Mouse (Mus musculus): ENCODE data around the gene Irgm2.
"Not testable (repeated sequence)": the region's sequence is repeated elsewhere in the genome, so short reads cannot be mapped to it uniquely, and the experiment has no call there.

Gene Irgm2

DNA sequence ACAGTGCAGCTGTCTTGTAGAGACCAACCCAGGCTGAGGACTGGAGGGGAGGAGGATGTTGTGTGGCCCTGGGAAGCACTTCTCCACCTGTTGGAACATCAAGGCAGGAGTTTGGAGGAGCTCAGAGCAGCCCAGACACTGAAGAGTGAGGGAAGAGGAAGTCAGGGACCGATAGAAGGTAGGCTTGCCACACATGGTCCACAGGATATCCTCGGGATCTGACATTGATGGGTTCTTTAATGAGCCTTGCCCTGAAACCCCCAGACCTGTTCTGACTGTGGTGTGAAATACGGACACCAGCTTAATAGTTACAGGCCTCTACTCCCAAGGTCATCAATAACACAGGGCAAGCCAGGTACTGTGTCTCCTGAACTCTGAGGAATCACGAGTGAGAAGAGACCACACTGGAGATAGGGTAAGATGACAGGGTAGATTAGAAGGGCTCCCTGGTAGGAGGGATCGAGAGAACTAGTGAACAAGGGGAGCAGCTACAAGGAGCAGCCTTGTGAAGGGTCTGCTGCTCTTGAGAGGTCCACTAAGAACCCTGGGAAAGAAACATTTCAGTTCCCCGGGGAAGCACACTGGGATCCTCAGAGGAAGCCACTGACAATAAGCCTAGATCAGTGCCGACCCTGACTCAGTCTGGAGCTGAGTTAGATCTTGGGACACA, 14.4 kb downstream of the Irgm2 start:
- DNase-seq (ENCODE audit: low spot score), result no peak

DNA sequence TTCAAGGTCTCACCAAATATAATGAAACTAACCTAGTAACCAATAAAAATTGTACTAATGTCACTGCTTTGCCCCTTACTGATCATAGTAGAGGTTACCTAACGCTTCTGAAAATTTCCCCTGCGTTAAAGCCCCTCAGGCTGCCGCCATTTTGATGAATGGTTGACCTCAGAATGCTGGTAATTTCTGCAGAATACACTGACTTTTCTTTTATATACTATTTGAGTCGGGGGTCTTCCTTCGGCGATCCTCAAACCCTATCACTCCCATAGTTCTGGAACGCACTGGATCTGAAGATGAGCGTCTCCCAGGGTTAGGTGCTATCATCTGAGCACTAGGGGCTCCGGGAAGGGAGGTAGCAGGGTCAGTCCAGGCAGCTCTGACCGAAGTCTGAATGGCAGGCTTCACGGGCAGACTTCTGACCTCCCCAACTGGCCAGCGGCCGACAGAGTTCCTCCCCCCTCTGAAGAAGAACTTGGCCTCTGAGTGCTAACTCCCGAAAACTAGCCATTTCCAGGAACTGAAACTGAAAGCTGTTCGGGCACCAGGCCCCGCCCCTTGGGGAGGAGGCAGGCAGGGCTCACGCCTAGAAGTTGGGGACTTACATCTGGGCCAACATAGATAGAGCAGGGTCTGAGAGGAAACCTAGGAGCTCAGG, 15.1 kb downstream of the Irgm2 start:
- DNase-seq (ENCODE audit: low spot score), result peak; percentile 72

DNA sequence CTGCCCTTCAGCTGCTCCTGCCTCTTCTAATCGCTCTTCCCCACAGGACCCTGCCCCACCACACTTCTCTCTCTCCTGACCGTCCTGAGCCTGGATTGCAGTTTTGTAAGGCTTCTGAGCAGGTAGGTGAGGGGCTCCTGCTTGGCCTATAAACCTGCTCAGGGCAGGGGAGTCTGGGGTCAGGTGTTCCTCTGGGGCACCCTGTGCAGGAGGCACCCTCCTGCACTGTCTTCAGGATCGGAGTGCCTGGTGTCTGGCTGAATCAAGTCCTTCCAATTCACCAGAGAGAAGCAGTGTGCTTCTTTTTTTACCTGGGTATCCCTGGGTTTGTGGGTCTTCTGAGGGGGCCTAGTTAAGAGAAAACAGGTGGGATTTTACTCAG, 15.6 kb downstream of the Irgm2 start:
- not testable (repeated sequence) for DNase-seq (ENCODE audit: low spot score)

DNA sequence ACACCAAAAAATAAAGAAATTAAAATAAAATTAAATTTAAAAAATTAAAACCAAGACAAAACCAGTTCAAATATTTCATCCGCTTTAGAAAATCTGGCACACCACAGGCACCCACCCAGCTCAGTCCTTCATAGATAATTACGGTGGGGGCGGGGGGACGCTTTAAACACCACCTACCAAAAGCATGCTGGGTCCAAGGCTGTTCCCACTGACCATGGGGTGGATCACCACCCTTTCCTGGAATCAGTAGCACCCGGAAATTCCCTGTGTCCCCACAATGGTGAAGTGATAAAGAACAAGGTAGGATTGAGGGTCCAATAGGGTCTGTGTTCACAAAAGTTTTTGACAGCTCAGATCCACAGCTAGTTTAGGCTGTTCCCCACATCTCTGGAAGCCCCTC, 16.4 kb downstream of the Irgm2 start:
- no peak for DNase-seq (ENCODE audit: low spot score)

DNA sequence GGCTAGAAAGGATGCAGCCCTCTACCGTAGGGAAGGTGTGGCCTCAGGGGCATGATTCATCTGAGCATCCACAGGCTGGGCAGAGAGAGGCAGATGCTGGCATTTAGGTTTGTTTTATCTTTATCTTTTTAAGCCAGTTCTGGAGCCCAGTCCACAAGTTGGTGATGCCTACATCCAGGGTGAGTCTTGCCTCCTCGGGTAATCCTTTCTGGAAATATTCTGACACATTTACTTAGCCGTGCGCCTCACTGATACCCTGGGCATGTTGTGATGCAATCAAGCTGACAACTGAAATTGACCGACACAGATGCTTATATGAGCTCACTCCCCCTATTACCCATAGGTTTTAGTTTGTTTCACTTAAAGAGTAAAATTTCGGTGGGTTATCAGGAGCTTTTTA, 17.4 kb downstream of the Irgm2 start:
- DNase-seq (ENCODE audit: low spot score), result no peak

DNA sequence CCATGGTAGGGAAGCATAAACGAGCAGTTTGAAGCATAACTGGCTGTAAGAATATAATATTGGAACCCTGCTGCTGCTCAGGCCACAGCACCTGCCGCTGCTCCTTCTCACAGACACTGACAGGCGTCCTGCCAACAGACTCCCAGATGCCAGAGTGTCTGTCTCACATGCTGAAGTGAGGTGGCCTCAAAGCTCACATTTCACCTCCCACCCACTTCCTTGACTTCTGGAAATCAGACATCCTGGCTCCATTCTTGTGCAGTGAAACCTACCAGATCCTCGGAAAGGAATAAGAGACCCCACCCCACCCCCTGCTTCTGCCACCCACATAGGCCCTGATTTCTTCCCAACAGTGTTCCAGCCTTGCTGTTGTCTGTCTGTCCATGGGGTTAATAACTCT, 24.3 kb downstream of the Irgm2 start:
- DNase-seq (ENCODE audit: low spot score), result no peak

DNA sequence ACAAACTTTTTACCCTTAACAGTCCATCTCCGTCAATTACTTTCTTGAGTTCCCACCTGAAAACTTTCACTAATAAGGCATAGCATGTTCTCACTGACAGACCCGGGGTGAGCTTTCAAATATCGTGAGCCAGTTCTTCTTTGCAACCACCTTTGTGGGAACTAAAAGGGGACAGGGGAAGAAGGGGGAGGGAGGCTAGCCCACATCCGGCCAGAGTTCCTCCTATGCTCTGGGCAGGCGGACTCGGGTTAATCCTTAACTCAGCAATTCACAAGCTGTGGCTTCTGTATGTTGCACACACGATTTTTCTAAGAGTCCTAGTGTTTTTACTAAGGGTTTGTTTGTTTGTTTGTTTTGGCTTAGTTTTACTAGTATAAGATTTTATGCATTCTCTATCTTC, 24.9 kb downstream of the Irgm2 start:
- no peak for DNase-seq (ENCODE audit: low spot score)

DNA sequence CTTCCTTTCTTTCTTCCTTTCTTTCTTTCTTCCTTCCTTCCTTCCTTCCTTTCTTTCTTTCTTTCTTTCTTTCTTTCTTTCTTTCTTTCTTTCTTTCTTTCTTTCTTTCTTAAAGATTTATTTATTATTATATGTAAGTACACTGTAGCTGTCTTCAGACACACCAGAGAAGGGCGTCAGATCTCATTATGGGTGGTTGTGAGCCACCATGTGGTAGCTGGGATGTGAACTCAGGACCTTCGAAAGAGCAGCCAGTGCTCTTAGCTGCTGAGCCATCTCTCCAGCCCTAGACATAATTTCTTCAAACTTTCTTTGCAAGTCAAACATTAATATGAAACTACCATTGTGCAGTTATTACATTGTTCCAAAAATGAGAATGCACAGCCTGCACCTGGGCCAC, 25.5 kb downstream of the Irgm2 start:
- DNase-seq (ENCODE audit: low spot score), result not testable (repeated sequence)

DNA sequence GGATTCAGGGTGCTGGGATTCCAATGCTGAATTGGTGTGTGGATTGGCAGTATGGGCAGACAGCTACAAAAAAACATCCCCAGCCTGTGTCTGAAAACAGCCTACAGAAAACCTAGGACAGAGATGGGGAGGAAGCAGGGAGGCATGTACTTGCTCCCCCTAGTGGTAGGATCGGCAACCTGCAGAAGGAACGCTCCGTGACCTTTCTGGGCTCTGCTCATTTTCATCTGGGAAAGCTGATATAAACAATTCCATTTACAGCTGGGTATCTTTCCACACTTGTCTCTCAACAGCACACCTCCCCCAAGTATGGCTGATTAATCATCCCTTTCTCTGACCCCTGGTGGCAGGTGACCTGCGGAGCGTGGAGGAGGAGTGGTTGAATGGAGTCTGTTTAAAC, 26.2 kb downstream of the Irgm2 start:
- DNase-seq (ENCODE audit: low spot score), result peak; percentile 75

DNA sequence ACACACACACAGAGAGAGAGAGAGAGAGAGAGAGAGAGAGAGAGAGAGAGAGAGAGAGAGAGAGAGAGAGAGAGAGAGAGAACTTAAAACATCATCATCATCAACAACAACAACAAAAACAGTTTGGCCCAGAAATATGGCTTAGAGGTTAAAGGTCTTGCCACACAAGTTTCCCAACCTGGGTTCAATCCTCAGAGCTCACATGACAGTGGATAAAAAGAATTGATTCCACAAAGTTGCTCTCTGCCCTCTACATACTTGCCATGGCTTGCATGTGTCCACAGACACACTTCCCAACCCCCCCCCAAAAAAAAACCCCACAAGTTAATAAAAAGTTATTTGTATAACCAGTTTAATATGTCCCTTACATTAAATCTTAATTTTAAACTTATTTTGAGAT, 27.0 kb downstream of the Irgm2 start:
- DNase-seq (ENCODE audit: low spot score), result no peak

DNA sequence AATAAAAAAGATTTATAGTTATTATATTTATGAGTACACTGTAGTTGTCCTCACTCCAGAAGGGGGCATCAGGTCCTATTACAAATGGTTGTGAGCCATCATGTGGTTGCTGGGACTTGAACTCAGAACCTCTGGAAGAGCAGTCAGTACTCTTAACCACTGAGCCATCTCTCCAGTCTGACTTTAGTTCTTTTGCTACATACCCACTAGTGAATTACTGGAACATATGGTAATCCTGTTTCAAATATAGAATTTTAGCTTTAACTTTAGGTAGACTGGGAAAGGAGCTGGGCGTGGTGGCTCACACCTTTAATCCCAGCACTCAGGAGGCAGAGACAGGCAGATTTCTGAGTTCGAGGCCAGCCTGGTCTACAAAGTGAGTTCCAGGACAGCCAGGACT, 28.6 kb downstream of the Irgm2 start:
- DNase-seq (ENCODE audit: low spot score), result not testable (repeated sequence)

DNA sequence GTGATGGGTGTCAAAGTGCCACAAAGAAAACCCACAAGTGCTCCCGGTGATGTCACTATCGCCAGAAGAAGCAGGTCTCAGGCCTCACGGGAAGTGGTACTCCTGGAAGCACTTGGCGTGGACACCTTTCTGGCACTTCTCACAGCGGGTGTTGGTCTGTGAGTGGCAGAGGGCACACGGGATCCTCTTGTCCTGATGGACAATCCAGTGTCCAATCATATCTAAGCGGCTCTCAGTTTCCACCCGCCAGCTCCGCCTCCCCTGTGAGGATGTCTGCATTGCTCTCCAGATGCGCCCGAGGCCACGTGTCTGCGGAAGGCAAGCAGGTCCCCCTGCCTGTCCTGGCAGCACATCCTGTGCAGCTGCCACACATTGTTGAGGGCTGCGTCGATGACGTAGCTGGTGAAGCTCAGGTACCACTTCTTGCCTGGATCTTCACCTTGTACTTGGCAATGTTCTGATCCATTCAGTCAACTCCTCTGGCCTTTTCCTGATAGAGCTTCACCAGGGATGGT, 31.0 kb downstream of the Irgm2 start:
- no peak for DNase-seq (ENCODE audit: low spot score)

DNA sequence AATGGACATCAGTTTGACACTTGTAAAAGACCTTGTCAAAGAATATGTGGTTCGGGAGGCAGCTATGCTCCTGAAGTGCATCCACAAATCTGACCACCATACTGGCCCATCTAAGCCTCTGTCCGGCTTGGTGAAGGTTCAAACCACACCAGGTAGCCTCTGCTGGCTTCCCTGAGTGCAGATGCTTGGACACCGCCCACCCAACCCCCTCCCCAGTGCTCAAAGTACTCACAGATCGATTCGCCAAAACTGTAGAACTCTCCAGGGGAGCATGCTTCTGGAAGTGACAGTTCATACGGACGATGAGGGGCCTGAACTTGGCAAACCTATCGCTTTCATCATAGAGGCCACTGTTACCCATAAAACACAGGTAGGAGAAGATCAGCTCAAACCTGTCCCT, 31.7 kb downstream of the Irgm2 start:
- DNase-seq (ENCODE audit: low spot score), result no peak

DNA sequence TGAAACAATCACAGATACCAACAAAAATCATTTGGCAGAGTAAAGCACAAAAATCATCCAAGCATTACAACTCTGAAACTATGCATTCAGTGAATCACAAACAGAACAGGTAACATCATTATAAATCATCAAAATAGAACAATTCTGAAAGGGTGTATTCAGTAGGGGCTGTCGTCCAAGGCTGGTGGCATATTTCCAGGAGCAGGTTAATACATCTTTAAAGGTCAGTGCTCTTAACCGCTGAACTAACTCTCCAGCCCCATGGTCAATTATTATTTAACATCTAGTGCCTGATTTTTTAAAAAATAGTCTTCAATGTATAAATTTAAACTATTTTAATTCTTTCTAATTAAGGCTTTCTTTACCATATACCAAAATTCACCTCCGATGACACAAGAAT, 35.1 kb downstream of the Irgm2 start:
- DNase-seq (ENCODE audit: low spot score), result not testable (repeated sequence)

DNA sequence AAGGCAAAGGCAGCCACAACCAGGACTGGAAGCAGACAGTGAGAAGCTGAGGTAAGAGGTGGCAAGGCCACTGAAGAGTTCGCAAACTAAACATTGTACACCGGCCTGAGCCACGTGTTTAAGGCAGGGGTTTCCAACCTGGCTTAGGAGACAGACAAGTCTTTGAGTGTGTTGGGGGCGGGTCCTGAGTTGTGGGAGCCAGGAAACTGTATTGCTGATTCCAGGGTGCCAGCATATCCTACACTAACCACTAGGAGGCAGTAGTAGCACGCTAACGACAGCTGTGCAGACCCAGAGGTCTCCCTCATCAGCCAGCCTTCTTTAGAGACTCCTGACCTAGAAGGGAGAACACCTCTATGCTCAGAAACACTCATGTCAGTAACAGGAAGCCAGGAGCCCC, 35.7 kb downstream of the Irgm2 start:
- no peak for DNase-seq (ENCODE audit: low spot score)

DNA sequence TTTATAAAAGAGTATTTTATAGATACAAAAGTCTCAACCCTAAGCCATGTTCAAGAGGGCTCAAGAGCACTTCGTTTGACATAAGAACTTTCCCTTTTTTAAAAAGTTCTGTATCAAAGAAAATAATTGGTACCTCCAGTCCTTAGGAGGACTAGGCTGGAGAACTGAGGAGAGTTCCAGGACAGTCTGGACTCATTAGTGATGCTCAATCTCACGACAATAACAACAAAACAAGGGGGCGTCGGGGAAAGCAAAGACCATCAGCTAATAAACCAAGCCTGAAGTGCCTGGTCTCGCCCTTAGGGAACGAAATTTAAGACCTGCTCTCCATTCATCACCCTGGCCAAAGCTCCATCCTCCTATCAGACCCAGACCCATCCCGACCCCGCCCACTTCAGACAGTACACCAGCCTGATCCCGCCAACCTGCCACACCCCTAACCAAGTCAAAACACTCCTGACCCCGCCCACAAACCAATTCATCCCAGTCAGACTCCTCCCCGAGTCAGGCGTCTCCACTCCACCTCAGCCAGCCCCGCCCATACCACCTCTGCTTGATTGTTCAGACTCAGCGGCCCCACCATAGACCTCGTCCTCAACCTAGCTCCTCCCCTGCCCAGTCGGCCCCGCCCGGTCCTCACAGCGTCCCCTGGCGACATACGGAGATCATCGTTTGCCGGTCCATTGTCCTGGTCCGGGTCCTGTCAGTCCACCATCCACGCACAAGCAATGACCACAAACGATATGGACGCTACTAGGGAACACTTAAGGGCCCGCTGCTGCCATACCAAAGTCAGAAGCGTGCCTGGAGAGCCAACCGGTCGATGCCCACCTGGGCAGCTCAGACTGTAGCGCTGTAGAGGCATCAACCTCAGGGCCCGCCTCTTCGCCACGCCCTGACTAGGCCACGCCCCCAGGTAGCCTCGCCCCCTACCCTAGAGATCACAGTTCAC, 39.7 kb downstream of the Irgm2 start:
- peak; percentile 33 for DNase-seq (ENCODE audit: low spot score)

DNA sequence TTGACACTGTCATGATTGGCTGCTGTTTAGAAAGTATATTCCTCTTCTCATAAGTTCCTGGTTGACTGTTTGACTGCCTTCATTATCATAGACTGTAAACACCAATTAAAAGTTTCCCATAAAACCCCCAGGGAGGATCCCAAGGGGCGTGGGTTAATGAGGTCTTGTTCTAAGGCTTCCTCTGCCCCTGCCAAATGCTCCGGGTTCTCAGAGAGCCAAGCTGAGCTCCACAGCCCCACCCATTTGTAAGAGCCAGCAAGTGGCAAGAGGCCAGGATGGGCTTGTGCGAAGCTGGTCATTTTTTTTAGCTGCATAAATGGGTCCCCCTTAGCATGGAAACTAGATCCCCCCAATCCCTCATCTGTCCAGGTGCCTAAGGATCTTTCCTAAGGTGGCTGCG, 47.9 kb downstream of the Irgm2 start:
- no peak for DNase-seq (ENCODE audit: low spot score)

DNA sequence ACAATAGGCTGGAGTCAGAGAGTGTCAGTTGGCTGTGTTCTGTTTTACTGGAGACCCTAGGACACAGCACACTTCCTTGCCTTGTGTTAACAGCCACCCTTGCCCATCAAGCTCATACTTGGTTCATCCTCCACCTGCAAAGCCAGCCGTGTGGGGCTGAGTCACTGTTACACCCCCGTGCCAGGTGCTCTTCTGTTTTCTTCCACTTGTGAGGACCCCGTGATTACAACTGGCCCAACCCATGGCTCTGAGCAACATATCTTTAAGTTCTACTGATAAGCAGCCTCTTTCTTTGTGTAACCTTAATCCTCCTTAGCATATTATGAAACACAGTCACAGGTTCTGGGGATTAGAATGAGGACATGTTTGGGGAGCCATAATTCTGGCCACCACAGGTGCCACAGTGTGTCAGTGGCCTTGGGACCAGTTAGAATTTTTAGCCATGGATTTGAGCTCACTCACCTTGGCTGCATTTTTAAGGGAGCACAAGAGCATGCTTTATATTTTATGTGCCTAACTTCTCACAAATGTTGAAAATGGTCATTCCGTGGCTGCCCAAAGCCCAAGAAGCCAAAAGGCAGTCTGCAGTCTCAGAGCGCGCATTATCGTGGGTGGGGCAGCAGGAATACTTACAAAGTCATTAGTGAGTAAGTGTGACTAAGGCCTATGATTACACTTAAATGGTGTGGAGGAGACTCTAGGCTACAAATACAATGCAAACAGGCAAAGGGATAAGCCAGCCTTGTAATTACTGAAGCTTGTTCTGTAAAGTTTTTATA, 50.0 kb downstream of the Irgm2 start:
- no peak for DNase-seq (ENCODE audit: low spot score)

DNA sequence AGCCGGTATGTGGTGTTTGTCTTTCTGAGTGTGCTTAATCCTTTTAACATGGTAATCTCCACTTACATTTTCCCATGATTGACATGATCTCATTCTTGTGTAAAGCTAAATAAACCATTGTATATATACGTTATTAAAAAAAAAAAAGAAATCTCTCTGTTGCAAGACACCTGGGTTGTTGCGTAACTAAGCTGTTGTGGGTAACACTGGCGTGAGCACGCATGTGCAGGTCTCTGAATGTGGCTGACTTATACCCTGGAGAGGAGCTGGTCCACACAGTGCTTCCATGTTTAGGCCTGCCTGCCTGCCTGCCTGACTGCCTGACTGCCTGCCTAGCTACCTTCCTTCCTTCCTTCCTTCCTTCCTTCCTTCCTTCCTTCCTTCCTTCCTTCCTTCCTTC, 51.1 kb downstream of the Irgm2 start:
- no peak for DNase-seq (ENCODE audit: low spot score)

DNA sequence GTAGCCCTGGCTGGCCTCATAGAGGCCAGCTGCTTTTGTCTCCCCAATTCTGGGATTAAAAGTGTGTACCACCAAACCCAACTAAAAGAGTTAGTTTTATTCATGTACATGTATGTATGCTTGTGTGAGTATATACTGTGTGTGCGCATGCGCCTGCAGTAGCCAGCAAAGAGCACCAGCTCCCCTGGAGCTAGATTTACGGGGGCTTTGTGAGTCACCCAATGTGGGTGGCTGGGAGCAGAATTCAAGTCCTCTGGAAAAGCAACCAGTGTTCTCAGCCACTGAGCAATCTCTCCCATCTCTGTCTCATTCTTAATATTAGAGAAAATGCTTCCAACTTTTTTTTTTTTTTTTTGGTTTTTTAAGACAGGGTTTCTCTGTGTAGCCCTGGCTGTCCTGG, 55.0 kb downstream of the Irgm2 start:
- no peak for DNase-seq (ENCODE audit: low spot score)

DNA sequence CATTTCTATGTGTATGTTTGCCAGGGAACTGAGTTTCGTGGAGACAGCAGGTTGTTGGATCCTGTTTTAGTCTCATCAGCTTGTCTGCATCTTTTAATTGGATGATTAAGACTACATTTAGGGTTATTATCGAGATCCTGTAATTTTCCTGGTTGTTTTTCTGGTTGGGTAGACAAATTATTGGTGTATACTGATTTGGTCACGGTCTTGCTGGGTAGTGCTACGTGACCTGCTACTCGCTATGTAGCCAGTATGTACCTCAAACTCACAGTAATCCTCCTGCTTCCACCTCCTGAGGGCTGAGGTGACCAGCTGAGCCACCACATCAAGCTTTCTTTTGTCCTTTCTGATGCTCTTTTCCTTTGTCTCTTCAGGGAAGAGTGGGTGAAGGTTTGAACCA, 58.4 kb downstream of the Irgm2 start:
- no peak for DNase-seq (ENCODE audit: low spot score)

DNA sequence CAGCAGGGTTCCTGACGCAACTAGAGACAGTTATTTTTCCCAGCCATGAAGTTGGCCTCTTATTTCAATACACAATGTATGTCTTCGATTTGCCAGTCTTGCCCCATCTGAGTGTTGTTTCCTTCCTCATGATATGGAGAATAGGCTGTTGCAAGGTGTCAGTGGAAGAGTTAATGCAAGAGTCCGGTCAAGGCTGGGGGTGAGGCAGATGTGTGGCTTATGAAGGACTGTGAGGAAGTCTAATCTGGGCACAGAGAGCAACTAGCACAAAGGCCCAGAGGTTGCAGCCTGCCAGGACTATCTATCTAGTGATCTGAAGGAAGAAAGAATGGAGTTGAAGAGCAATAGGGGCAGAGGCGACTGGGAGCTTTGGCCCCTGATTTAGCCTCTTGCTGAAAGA, 60.7 kb downstream of the Irgm2 start:
- no peak for DNase-seq (ENCODE audit: low spot score)

Data from ovary, postnatal 14 days (tissue).